Mouse (Mus musculus) olfactory bulb, adult 2 months (tissue): ENCODE measurements around the gene Coro2a. TPM values are rescaled to one million over a fixed set of nuclear protein-coding genes. Genes with fewer than 3 reads are reported as not detected.
"Not testable (repeated sequence)": the region's sequence is repeated elsewhere in the genome, so short reads cannot be mapped to it uniquely, and the experiment has no call there.

ENCODE experiments used
- H3K27ac ChIP-seq: fragments of 200-500 bp; 2 replicates; pipeline ENCODE4 v1.5.1; 2012; ENCODE audit warnings: low read depth, low read length; ENCODE audit not compliant: insufficient read depth
- H3K4me1 ChIP-seq: fragments of 200-500 bp; 2 replicates; pipeline ENCODE4 v1.6.1; 2012; ENCODE audit warnings: low read length; ENCODE audit not compliant: control insufficient read depth, insufficient read depth
- H3K4me3 ChIP-seq: fragments of 200-500 bp; 2 replicates; pipeline ENCODE4 v1.5.1; 2012; ENCODE audit warnings: mild to moderate bottlenecking, low read depth, low read length, moderate library complexity; ENCODE audit not compliant: insufficient read depth
- CTCF ChIP-seq: fragments of 200-500 bp; IDR thresholded peaks from 2 replicates; pipeline ENCODE4 v1.5.1; 2012; ENCODE audit warnings: low read depth, mild to moderate bottlenecking, low read length, moderate library complexity; ENCODE audit not compliant: insufficient read depth
- POLR2A ChIP-seq: fragments of 200-500 bp; IDR thresholded peaks from 2 replicates; pipeline ENCODE4 v1.6.1; 2012; ENCODE audit warnings: mild to moderate bottlenecking, low read depth, low read length, moderate library complexity; ENCODE audit not compliant: insufficient read depth
- WGBS: fragments of 180-500 bp; shearing (Covaris S2); methylation state at CpG from one replicate; pipeline ENCODE4 v1.1.7; 2018; 5-methylcytosine and 5-hydroxymethylcytosine counted together
- polyA plus RNA-seq: library from polyadenylated mRNA; stranded (reverse); fragments of >200 nt; gene quantifications from 2 replicates; pipeline ENCODE4 v1.2.4, GENCODE M21; 2012; ENCODE audit warnings: low replicate concordance; ENCODE audit not compliant: missing spikeins, insufficient read depth, insufficient read length

The Coro2a gene
- polyA plus RNA-seq, 1 experiment = not detected

DNA sequence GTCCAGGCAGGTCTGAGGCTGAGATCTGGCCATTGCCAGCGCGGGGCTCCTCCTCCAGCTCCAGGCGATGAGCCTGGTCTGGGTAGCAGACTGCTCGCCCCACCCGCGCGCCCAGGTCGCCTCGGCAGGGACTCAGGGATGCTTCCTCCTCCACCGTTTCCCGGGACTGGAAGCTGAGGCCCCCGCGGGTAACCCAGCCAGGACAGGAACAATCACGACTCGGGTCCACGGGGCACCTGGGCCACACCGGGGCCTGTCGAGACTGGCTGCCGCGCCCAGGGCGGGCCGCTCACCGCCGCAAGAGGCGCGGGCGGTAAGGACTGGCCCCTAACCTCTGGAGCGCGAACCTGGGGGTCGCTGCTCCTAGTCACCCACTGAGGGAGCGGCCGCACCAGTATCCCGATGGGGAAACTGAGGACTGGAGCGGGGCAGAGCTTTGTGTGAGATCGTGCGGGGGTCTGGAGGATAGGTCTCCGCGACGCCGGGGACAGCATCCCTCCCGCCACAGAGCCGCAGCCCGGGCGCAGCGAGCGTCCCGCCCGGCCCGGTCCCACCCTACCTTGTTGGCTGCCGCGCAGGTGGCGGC lies 651 bp downstream of the Coro2a start:
- TF ChIP-seq POLR2A (no peak), CTCF (no peak)
- WGBS = 1% methylated on average over 51 of the region's 52 CpGs
- H3K27ac ChIP-seq = no peak overlapping the region

DNA sequence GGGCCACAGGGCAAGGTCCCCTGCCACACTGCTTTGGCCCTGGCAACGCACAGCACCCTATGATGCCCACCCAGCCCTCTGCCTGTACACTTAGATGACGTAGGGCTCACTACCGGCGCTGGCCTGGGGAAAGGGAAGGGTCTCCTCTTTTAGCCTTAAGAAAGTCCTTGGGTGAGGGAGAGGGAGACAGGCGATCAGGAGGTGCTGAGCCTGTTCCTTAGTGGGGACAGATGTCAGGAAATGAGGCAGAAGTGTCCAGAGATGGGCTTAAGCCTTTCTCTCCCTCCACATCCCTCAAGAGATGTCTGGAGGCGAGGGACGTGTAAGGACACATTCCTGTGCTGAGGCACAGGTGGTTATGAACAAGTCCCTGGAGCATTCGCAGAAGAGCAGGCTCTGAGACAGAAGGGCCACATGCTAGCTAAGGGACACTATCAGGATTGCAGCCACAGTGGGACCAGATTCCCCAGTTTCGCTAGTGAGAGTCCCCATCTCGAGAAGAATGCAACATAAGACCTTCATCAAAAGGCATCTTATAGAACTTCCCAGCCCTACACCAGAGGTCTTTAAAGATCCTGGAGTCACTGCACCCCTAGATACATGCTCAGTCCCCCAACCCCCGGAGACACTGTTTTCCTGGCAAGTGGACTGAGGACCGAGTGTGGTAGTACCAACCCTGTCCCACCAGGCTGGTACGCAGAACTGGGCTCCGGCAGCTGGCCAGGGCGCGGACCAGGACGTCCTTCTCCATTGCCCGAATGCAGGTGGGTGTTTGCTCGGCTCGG lies 1.3 kb downstream of the Coro2a start:
- TF ChIP-seq POLR2A (no peak), CTCF (no peak)
- Histone ChIP-seq H3K4me1 (peaks cover 7% of the 10 kb centered on the region), H3K27ac (no peak overlapping the region), H3K4me3 (peak overlapping the region; percentile 59)
- WGBS = 47% methylated on average over 20 of the region's 20 CpGs

More for the DNA sequence above, 651 bp downstream of the Coro2a start:
- Histone ChIP-seq H3K4me1 (peaks cover 7% of the 10 kb centered on the region), H3K4me3 (peak overlapping the region; percentile 59)

DNA sequence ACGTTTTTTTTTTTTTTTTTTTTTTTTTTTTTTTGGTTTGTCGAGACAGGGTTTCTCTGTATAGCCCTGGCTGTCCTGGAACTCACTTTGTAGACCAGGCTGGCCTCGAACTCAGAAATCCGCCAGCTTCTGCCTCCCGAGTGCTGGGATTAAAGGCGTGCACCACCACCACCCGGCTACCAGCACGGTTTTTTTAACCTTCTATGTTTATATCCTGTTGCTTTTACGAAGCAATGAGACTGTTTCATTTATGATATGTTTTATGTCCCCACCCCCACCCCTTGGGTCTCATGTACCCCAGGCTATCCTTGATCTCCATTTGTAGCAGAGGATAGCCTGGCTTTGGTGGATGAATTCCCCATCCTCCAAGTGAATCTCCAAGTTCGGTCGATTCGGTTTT lies 2.4 kb downstream of the Coro2a start:
- H3K4me1 ChIP-seq, H3K27ac ChIP-seq, H3K4me3 ChIP-seq: not testable (repeated sequence)
- WGBS = 85% methylated on average over 12 of the region's 12 CpGs

DNA sequence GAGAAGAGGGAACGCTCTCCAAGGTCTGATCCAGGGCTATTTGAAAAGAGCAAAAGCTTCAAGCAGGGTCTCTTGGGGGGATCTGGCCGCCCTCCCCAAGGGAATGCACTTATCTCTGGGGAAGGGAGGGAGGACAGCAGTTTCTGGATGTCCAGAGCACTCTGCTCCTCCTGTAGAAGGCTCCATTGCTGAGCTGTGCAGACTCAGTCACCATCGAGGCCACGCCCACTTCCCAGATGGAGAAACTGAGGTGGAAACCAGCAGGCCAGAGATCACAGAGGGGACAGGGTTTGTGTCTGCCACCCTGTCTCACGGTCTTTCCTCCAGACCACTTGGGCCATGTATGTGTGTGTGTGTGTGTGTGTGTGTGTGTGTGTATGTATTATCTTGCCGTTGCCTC lies 3.0 kb downstream of the Coro2a start:
- H3K4me3 ChIP-seq = no peak overlapping the region
- H3K27ac ChIP-seq = no peak overlapping the region
- TF ChIP-seq CTCF = no peak
- TF ChIP-seq POLR2A = no peak
- H3K4me1 ChIP-seq = peaks cover 7% of the 10 kb centered on the region
- 91% methylated on average over 6 of the region's 6 CpGs for WGBS

DNA sequence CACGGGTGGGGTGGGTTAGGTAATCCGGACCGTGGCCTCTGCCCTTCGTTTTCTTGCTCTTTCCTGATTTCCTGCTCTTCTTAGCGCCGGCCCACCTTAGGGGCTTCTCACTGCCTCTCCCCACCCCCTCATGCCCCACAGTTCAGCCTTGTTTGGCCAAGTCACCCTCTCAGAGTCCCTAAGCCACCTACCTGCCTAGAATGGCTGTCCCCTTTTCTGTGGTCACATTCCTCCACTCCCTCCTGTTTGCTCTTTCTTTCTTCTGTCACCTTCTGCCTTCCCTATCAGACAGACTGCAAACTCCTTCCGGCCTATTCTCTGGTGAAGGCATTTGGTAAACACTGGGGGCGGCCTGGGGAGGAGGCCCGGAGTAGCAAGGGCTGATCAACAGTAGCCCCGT lies 3.9 kb downstream of the Coro2a start:
- no peak for TF ChIP-seq CTCF
- TF ChIP-seq POLR2A = no peak
- 79% methylated on average over 10 of the region's 10 CpGs for WGBS
- no peak overlapping the region for H3K4me3 ChIP-seq
- no peak overlapping the region for H3K27ac ChIP-seq
- H3K4me1 ChIP-seq = peaks cover 7% of the 10 kb centered on the region

DNA sequence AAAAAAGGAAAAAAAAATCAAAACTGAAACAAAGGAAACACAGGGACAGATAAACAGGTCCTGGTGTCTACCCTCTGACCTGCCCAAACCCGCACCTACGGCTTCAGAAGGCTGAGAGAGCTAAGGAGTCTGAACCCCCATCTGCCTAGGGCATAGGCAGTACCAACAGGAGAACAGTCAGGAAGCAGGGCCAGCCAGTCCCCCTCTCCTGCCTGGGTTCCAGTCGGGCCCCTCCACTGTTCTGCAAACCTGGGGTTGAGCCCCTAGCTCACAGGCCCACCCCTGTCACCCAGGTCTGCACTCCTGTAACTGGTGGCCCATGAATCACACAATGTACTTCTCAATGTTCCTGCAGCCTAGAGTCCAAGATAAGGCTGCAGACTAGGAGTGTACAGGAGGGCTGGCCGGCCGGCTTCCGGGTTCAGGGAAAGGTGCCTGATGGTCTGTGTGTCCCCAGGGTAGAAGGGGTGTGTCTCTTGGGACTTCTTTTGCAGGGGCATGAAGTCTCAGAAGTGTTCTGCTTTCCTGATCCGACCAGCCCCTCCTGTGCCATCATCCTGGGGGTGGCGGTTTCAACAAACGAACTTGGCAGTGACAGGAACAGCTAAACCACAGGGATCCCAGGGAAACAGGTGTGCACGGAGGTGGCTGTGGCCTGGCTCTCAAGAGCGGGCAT lies 4.6 kb downstream of the Coro2a start:
- 87% methylated on average over 11 of the region's 11 CpGs for WGBS
- Histone ChIP-seq H3K4me3 (no peak overlapping the region), H3K4me1 (peaks cover 7% of the 10 kb centered on the region), H3K27ac (no peak overlapping the region)
- TF ChIP-seq CTCF (no peak), POLR2A (no peak)

DNA sequence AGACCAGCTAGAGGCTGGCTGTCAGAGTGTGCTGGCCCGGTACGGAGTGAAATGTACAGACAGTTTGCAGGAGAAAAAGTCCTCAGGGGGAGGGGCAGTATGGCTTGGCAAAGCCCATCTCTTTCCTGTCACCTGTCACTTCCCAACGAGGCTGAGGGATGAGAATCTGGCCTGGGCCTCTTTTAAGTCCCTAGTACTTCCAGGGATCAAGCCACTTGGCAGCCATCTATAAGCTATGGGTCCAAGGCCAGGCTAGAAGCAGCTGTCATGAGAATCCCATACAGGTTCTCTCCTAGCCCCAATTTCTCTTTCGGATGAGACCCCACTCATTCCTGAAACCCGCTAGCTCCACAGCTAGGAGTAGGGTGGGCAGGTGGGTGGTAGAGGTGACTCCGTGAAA lies 5.6 kb downstream of the Coro2a start:
- H3K4me1 ChIP-seq = peaks cover 5% of the 10 kb centered on the region
- 70% methylated on average over 6 of the region's 6 CpGs for WGBS
- no peak overlapping the region for H3K27ac ChIP-seq
- H3K4me3 ChIP-seq = no peak overlapping the region
- TF ChIP-seq POLR2A (no peak), CTCF (no peak)

DNA sequence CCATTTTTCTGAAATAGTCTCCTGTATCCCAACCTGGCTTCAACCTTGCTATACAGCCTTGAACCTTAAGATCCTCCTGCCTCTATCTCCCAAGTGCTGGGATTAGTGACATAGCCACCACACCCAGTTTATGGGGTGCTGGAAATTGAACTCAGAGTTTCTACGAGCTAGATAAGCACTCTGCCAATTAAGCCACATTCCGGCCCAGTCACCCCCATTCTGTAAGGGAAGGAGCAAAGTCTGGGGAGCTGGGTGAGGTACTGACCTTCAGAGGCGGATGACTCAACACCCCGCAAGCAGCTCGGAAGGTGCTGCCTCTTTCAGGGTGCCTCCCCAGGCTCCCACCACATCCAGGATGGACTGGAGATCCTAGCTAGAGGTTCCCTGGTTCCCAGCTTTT lies 7.9 kb downstream of the Coro2a start:
- Histone ChIP-seq H3K27ac (no peak overlapping the region), H3K4me1 (no peaks in the 10 kb centered on the region), H3K4me3 (no peak overlapping the region)
- TF ChIP-seq POLR2A (no peak), CTCF (no peak)
- WGBS = 89% methylated on average over 5 of the region's 5 CpGs

DNA sequence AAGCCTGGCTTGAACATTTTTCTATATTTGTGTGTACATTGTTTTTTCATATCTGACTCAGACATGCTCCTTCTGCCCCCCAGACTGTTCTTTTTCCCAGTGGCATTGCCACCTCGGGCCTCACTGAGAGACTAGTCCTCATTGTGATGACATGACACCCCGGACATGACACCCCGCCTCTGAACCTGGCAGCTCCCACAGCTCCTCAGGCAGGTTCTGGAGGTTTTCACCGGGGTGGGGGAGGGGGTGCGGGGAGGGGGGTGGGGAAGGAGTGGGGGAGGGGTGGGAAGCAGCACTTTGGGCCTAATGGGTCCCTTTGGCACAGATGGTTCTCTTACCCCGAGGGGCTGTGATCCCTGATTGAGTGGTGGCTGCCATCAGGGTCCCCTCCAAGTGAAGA lies 8.5 kb downstream of the Coro2a start:
- H3K4me3 ChIP-seq = no peak overlapping the region
- H3K27ac ChIP-seq = no peak overlapping the region
- TF ChIP-seq POLR2A = no peak
- TF ChIP-seq CTCF = no peak
- H3K4me1 ChIP-seq = no peaks in the 10 kb centered on the region
- WGBS = 63% methylated on average over 6 of the region's 6 CpGs
